Mouse (Mus musculus) hindbrain, postnatal 0 days (tissue): ENCODE results near the gene Cgas. TPM values are rescaled to one million over a fixed set of nuclear protein-coding genes. Genes with fewer than 3 reads are reported as not detected.

Experiments
- ATAC-seq: fragments of 200-750 bp; cut with Nextera tagmentation; 2 replicates; pipeline ENCODE4 v1.8.0; 2017; ENCODE audit warnings: mild to moderate bottlenecking, moderate TSS enrichment, moderate library complexity
- DNase-seq: peaks from one replicate; pipeline ENCODE4 v3.0.0-alpha.2; 2015; ENCODE audit warnings: low spot score
- H3K27ac ChIP-seq: fragments of 300-500 bp; sonication (generic); 2 replicates; pipeline ENCODE4 v1.5.1; 2014; ENCODE audit warnings: mild to moderate bottlenecking
- H3K27me3 ChIP-seq: fragments of 300-500 bp; sonication (generic); 2 replicates; pipeline ENCODE4 v1.6.1; 2014; ENCODE audit warnings: low read length, mixed read lengths; ENCODE audit not compliant: insufficient read depth
- H3K36me3 ChIP-seq: fragments of 300-500 bp; sonication (generic); 2 replicates; pipeline ENCODE4 v1.6.1; 2014; ENCODE audit warnings: low read length, mixed read lengths; ENCODE audit not compliant: insufficient read depth
- H3K4me1 ChIP-seq: fragments of 300-500 bp; sonication (generic); 2 replicates; pipeline ENCODE4 v1.6.1; 2014; ENCODE audit warnings: antibody characterized with exemption, low read length, mixed read lengths; ENCODE audit not compliant: insufficient read depth
- H3K4me2 ChIP-seq: fragments of 300-500 bp; sonication (generic); 2 replicates; pipeline ENCODE4 v1.6.1; 2014; ENCODE audit warnings: low read depth, mild to moderate bottlenecking, low read length, moderate library complexity, mixed read lengths
- H3K4me3 ChIP-seq: fragments of 300-500 bp; sonication (generic); 2 replicates; pipeline ENCODE4 v1.5.1; 2014; ENCODE audit warnings: low read length
- H3K9ac ChIP-seq: fragments of 300-500 bp; sonication (generic); replicated peaks from 2 replicates; pipeline ENCODE4 v1.6.1; 2014; ENCODE audit warnings: mild to moderate bottlenecking, low read length, moderate library complexity, mixed read lengths
- H3K9me3 ChIP-seq: fragments of 300-500 bp; sonication (generic); 2 replicates; pipeline ENCODE4 v1.6.1; 2016; ENCODE audit warnings: low read length, mixed read lengths
- CTCF ChIP-seq: IDR thresholded peaks from 2 replicates; pipeline ENCODE4 v1.5.1; 2016; ENCODE audit warnings: antibody characterized with exemption, control low read depth, low read depth
- WGBS: fragments of 180-500 bp; shearing (Covaris S2); extraction: QIAGEN DNeasy Blood & Tissue Kit; methylation state at CpG from one replicate; pipeline ENCODE4 v1.1.7; 2014; 5-methylcytosine and 5-hydroxymethylcytosine counted together
- polyA plus RNA-seq: library from polyadenylated mRNA; unstranded; fragments of >200 nt; fragmentation: Nextera tagmentation; extraction: Ambion mirVana; gene quantifications from 2 replicates; pipeline ENCODE4 v1.2.1, GENCODE M21; 2015
- total RNA-seq: library from RNA; depleted of rRNA; stranded (reverse); fragments of >200 nt; gene quantifications from 2 replicates; pipeline ENCODE4 v1.2.3, GENCODE M21; 2014

Gene Cgas
- total and polyA plus RNA-seq, 2 experiments from 2014 or later: 0.63 to 0.71 TPM

DNA sequence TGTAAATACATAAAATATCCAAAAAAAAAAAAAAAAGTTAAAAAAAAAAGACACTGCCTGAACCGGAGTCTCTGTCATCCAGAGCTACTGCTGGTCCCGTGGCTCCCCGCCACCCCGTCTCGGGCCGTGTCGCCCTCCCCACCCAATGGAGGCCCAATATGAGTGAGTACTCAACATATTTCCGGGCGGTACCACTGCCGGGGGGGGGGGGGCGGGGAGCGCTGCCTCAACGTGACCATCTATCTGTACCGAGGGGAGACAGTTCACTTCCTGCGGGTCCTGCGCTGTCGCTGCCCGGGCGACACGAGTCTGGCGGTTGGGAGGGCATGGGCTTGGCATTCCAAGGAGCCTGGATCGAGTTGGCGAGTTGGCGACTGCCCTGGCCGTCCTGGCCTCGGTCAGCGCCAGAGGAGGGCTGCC, 15.7 kb downstream of the Cgas start:
- DNase-seq (peak; percentile 20), ATAC-seq (peak; percentile 45; the same call in 1 of the 2 replicates)
- WGBS: 28% methylated on average over 26 of the region's 27 CpGs
- Histone ChIP-seq H3K4me2 (peak overlapping the region; percentile 57), H3K36me3 (no peaks in the 10 kb centered on the region), H3K4me3 (peak overlapping the region; percentile 30), H3K27me3 (no peaks in the 10 kb centered on the region), H3K9ac (peak overlapping the region; percentile 33; the same call in 1 of the 2 replicates), H3K27ac (no peak overlapping the region), H3K4me1 (no peaks in the 10 kb centered on the region), H3K9me3 (no peaks in the 10 kb centered on the region)
- no peak for TF ChIP-seq CTCF

DNA sequence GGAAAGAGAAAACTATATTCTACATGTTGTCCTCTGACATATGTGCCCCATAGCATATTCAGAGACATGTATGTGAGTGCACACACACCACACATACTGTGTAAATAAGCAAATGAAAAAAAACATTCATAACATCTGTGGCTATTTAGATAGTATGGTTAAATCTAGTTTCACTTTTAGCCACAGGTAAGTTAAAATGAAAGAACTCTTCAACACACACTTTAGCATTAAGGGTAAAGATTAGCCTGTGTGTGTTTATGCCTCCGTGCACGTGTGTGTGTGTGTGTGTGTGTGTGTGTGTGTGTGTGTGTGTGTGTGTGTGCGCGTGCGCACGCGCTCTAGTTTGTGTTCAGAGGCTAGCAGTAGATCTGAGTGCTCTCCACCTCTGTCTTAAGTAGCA, 41.4 kb downstream of the Cgas start:
- Histone ChIP-seq H3K4me3 (no peak overlapping the region), H3K36me3 (no peaks in the 10 kb centered on the region), H3K27me3 (peaks cover 8% of the 10 kb centered on the region; the same call in 1 of the 2 replicates), H3K27ac (no peak overlapping the region), H3K4me1 (no peaks in the 10 kb centered on the region), H3K9me3 (no peaks in the 10 kb centered on the region), H3K9ac (no peak overlapping the region), H3K4me2 (no peak overlapping the region)
- DNase-seq (no peak), ATAC-seq (no peak)
- WGBS: 94% methylated on average over 7 of the region's 7 CpGs
- no peak for TF ChIP-seq CTCF

DNA sequence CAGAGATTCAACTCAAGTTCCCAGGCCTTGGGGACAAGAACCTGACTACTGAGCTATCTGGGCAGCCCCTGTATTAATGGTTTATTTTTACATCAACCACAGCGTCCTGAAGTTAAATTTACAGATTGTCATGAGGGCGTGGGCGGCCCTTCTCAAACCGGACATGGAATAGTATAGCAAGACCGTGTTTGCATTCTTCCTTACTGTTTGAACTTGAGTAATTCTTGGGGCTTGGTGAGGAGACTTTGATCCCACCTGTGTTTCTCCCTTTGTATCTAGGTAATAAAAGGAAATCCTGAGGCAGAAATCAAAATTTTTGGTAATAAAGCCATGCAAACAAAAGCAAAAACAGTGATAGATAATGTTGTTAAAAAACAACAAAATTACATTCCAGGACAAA, 42.5 kb downstream of the Cgas start:
- WGBS: 87% methylated on average over 5 of the region's 5 CpGs
- no peak for DNase-seq
- no peak overlapping the region for H3K4me3 ChIP-seq
- no peak for TF ChIP-seq CTCF
- H3K4me1 ChIP-seq: no peaks in the 10 kb centered on the region
- H3K9ac ChIP-seq: no peak overlapping the region
- no peak for ATAC-seq
- H3K36me3 ChIP-seq: no peaks in the 10 kb centered on the region
- no peaks in the 10 kb centered on the region for H3K9me3 ChIP-seq
- peaks cover 14% of the 10 kb centered on the region; the same call in 1 of the 2 replicates for H3K27me3 ChIP-seq
- no peak overlapping the region for H3K4me2 ChIP-seq
- H3K27ac ChIP-seq: no peak overlapping the region

DNA sequence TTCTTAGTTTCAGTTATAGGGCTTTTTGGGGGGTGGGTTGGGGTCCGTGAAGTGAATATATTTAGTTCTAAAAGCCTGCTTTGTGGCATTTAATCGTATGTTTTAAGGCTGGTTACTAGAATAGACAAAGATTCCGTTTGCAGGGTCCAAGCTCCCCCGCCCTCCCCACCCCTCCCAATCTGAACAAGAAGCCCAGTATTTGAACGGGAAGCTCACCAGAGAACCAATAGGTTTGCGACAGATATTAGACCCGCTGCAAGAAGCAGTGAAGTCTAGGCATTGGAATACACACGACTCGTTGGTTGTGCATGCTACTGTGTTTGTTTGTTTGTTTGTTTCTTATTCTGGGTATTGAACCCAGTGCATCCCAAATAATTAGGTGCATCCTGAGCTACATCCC, 46.5 kb downstream of the Cgas start:
- WGBS: 64% methylated on average over 9 of the region's 9 CpGs
- Histone ChIP-seq H3K9me3 (no peaks in the 10 kb centered on the region), H3K4me2 (peak overlapping the region; percentile 47; the same call in 1 of the 2 replicates), H3K4me1 (no peaks in the 10 kb centered on the region), H3K9ac (no peak overlapping the region), H3K27ac (no peak overlapping the region), H3K27me3 (peaks cover 33% of the 10 kb centered on the region), H3K4me3 (peak overlapping the region; percentile 46; the same call in 1 of the 2 replicates), H3K36me3 (no peaks in the 10 kb centered on the region)
- no peak for TF ChIP-seq CTCF
- no peak for DNase-seq
- no peak for ATAC-seq

DNA sequence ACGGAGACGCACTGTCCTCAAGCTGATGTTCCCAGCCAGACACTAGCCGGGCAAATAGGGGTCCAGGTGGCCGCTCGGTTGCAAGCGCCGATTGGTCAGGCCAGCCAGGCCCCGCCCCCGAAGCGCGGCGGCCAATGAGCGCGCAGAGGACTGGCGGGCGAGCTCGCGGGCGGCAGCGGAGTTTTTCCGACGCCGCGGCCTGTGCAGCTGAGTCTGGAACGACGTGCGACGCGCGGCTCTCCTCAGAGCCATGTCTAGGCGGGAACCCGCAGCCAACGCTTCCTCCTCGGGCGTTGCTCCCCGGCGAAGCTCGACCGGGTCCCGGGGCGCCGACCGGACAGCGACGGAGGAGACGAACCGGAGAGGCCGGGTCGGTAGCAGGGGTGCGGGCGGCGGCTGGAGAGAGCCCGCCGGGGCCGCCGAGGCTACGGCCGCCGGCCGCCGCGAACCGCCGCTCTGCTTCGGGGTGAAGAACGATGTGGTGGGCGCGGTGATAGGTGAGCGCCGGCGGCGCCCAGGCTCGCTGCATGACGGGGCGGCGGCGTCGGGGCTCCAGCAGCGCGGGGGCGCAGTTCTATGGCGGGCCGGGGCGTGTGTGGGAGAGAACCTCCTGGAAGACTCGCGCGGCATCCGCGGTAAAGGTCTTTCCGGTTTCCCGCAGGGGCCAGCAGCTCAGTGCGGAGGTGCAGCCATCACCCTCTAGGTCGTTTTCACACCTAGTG, 47.2 kb downstream of the Cgas start, which contains the start of gene Ddx43:
TSS of gene Ddx43 (plus strand) at position 148 of the 722 bp plus-strand sequence.
- Histone ChIP-seq H3K9ac (peak within 1 kb of the TSS; percentile 40; the same call in 1 of the 2 replicates), H3K36me3 (no peaks in the 10 kb centered on the region), H3K4me1 (no peaks in the 10 kb centered on the region), H3K4me2 (peak within 1 kb of the TSS; percentile 47), H3K4me3 (peak within 1 kb of the TSS; percentile 46), H3K9me3 (no peaks in the 10 kb centered on the region), H3K27me3 (peaks cover 33% of the 10 kb centered on the region), H3K27ac (no peak within 1 kb of the TSS)
- DNase-seq: peak; percentile 83
- no peak for TF ChIP-seq CTCF
- WGBS: 4% methylated on average over 93 of the region's 93 CpGs
- ATAC-seq: peak; percentile 94

DNA sequence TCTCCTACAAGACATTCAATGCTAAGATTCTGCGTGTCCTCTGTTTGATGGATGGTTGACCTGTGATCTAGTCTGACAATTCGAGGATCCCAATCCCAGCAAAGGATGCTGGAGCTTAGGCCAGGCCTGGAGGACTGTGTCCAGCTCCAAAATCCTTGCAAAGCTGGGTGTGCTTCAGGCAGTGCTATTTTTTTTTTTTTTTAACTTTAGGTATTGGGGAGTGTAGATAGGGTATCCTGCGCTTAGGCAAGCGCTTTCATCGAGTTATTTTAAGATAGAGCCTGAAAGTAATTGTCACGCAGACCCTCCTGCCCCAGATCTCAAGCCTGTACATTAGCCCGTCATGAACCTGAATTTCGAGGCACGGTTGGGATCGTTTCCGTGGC, 47.8 kb downstream of the Cgas start:
- WGBS: 32% methylated on average over 11 of the region's 11 CpGs
- TF ChIP-seq CTCF: no peak
- Histone ChIP-seq H3K4me3 (peak overlapping the region; percentile 46), H3K27ac (no peak overlapping the region), H3K9ac (0 out of 2 replicates have a peak overlapping the region, but pooled peaks have one; percentile 40), H3K36me3 (no peaks in the 10 kb centered on the region), H3K4me1 (no peaks in the 10 kb centered on the region), H3K4me2 (peak overlapping the region; percentile 47), H3K9me3 (no peaks in the 10 kb centered on the region), H3K27me3 (peaks cover 33% of the 10 kb centered on the region)
- no peak for DNase-seq
- 0 out of 2 replicates have a peak, but pooled peaks have one; percentile 18 for ATAC-seq

DNA sequence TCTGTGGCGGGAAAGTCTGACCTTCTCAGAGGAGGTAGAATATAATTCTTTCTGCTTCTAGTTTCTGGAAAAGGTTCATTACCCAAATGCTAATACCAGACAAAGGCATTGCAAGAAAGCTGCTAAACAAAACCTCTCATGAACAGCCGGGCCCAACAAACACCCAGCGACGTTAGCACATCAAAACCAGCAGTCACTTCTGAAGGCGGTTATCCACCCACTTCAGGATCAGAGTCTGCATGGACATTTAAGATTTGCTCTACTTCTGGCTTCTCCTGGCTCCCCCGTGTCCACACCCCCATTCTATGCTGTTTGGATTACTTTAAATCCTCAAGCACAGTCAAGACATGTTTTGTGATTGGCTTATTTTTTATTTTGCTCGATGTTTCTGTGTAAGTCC, 48.4 kb downstream of the Cgas start:
- Histone ChIP-seq H3K9ac (no peak overlapping the region), H3K4me2 (no peak overlapping the region), H3K4me1 (no peaks in the 10 kb centered on the region), H3K9me3 (no peaks in the 10 kb centered on the region), H3K27me3 (peaks cover 33% of the 10 kb centered on the region), H3K27ac (no peak overlapping the region), H3K36me3 (no peaks in the 10 kb centered on the region), H3K4me3 (no peak overlapping the region)
- no peak for DNase-seq
- no peak for ATAC-seq
- no peak for TF ChIP-seq CTCF
- 73% methylated on average over 7 of the region's 7 CpGs for WGBS
